Comparison of ENCODE assay signal across 9 mouse cellular contexts in the genomic region with DNA sequence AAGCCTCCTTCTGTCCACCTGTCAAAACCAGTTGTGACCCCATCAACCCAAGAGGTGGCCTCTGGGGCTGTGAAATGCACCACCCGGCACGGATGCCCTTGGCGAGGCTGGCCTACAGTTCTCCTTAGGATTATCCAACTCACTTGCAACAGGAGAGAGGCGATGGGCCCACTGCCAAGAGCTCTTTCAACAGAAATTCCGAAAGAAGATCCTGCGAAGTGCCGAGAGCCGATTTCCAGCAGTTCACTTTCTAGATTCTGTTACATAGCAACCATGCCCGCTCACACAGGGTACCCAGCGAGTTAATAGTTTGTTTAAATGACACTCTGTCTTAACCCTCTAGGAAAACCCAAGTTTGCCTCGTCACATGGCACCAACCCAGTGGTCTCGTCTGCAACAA.
A peak's percentile ranks its signal among the peaks of the same experiment; 100 is the strongest.
DNase-seq lines count a peak whose midpoint lies in the region; ATAC-seq lines count a peak whose summit lies in the region.
"Had no signal": no experiment of that assay in that cellular context is flagged by ENCODE, and none has a peak within 500 bp of the region (broad histone marks: within the 10 kb centered on the region; RNA-seq: fewer than 3 reads in every experiment).

No protein-coding gene starts in this region.

- H3K4me1 ChIP-seq in hindbrain, embryonic 14.5 days (replicated peaks; ENCODE audit: control insufficient read depth, insufficient read depth, low read length): peaks cover 28% of the 10 kb centered on the region

- intact Hi-C loops in left cerebral cortex, postnatal 4 days (cut with DNase I): no loop called here

- 0 out of 2 replicates have a peak, but pooled peaks have one; percentile 37 for ATAC-seq in hindbrain, embryonic 14.5 days (ENCODE audit: low FRiP score)

- peak overlapping the region; percentile 44 for H3K4me2 ChIP-seq in hindbrain, embryonic 14.5 days (replicated peaks)

- no peak overlapping the region for H3K4me3 ChIP-seq in hindbrain, embryonic 14.5 days (replicated peaks; ENCODE audit: low read length)
- H3K4me3 ChIP-seq: heart, adult 2 months had no signal

- H3K9me3 ChIP-seq in hindbrain, embryonic 14.5 days (ENCODE audit: control insufficient read depth, low read length): no peaks in the 10 kb centered on the region

- WGBS in hindbrain, embryonic 14.5 days: 42% methylated on average over 12 of the region's 12 CpGs

- no peaks in the 10 kb centered on the region for H3K36me3 ChIP-seq in hindbrain, embryonic 14.5 days (replicated peaks; ENCODE audit: control insufficient read depth, insufficient read depth)

- DNase-seq in layer of hippocampus, adult 11-12 months (ENCODE audit: low spot score): peak; percentile 48
- DNase-seq in layer of hippocampus, adult 9-10 months (ENCODE audit: low spot score): no peak
- peak; percentile 82 to 83 for DNase-seq in cerebellum, postnatal 10 days
- DNase-seq in hindbrain, embryonic 14.5 days (ENCODE audit: low spot score): peak; percentile 59
- DNase-seq in left cerebral cortex, postnatal 4 days: peak; percentile 75
- peak; percentile 80 for DNase-seq in right cerebral cortex, postnatal 14 days
- no peak for DNase-seq in thymus, postnatal 0 days (ENCODE audit: low spot score)
- no peak for DNase-seq in embryo, embryonic 10 days (ENCODE audit: low spot score)

- no peak overlapping the region for H3K9ac ChIP-seq in hindbrain, embryonic 14.5 days

- H3K27ac ChIP-seq in hindbrain, embryonic 14.5 days: no peak overlapping the region
- H3K27ac ChIP-seq: heart, adult 2 months had no signal

- H3K27me3 ChIP-seq in hindbrain, embryonic 14.5 days (ENCODE audit: control insufficient read depth, insufficient read depth, low read length): no peaks in the 10 kb centered on the region

Comparison
In these comparisons a context has a peak if more than half of its experiments do, and no peak if none do; other contexts are left out.
1. DNase-seq: peak in layer of hippocampus, adult 11-12 months (single experiment), cerebellum, postnatal 10 days (2 of 2), hindbrain, embryonic 14.5 days (single experiment), left cerebral cortex, postnatal 4 days (single experiment) and right cerebral cortex, postnatal 14 days (single experiment); none in layer of hippocampus, adult 9-10 months (single experiment), thymus, postnatal 0 days (single experiment) and embryo, embryonic 10 days (single experiment).